Mouse (Mus musculus) embryonic facial prominence, embryonic 10.5 days (tissue): ENCODE data around the gene Amph. TPM values are rescaled to one million over a fixed set of nuclear protein-coding genes. Genes with fewer than 3 reads are reported as not detected.

Source experiments
- DNase-seq: peaks from one replicate; pipeline ENCODE4 v3.0.0-alpha.2; 2017; ENCODE audit warnings: low spot score
- H3K27ac ChIP-seq: fragments of 300-500 bp; sonication (generic); replicated peaks from 2 replicates; pipeline ENCODE4 v1.5.1; 2016; ENCODE audit warnings: mild to moderate bottlenecking
- H3K27me3 ChIP-seq: fragments of 300-500 bp; sonication (generic); replicated peaks from 2 replicates; pipeline ENCODE4 v1.6.1; 2016; ENCODE audit warnings: low read depth, mild to moderate bottlenecking; ENCODE audit not compliant: poor library complexity, severe bottlenecking
- H3K36me3 ChIP-seq: fragments of 300-500 bp; sonication (generic); replicated peaks from 2 replicates; pipeline ENCODE4 v1.6.1; 2016; ENCODE audit warnings: mild to moderate bottlenecking, moderate library complexity
- H3K4me1 ChIP-seq: fragments of 300-500 bp; sonication (generic); 2 replicates; pipeline ENCODE4 v1.6.1; 2016
- H3K4me3 ChIP-seq: fragments of 300-500 bp; sonication (generic); 2 replicates; pipeline ENCODE4 v1.5.1; 2016; ENCODE audit warnings: mild to moderate bottlenecking, moderate library complexity
- H3K9me3 ChIP-seq: fragments of 300-500 bp; sonication (generic); 2 replicates; pipeline ENCODE4 v1.6.1; 2016; ENCODE audit warnings: mild to moderate bottlenecking
- WGBS: fragments of 180-500 bp; shearing (Covaris S2); methylation state at CpG from one replicate; pipeline ENCODE4 v1.1.7; 2016; 5-methylcytosine and 5-hydroxymethylcytosine counted together
- polyA plus RNA-seq: library from polyadenylated mRNA; unstranded; fragments of >200 nt; fragmentation: Nextera tagmentation; extraction: Ambion mirVana; gene quantifications from 2 replicates; pipeline ENCODE4 v1.2.1, GENCODE M21; 2016

Amph gene
- polyA plus RNA-seq, 1 experiment from 2014 or later: 3.4 TPM

DNA sequence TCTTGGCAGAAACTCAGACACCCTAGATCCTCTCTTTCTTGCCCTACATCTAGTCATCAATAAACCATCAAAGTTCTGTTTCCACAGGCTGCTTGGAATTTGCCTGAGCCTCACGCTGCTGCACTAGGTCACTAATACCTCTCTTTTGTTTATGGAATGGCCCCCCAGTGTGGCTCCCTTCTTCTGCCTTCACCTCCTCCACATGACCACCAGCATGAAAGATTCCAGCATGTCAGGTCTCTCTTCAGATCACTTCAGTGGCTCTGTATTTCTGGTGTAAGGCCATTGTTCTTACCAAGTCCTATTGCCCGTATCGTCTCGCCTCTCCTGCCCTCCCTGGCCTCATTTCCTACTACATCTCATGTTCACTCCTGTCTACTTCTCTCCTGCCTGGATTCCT is 39.3 kb downstream of the Amph start:
- no peak overlapping the region for H3K27ac ChIP-seq
- 55% methylated on average over 4 of the region's 4 CpGs for WGBS

DNA sequence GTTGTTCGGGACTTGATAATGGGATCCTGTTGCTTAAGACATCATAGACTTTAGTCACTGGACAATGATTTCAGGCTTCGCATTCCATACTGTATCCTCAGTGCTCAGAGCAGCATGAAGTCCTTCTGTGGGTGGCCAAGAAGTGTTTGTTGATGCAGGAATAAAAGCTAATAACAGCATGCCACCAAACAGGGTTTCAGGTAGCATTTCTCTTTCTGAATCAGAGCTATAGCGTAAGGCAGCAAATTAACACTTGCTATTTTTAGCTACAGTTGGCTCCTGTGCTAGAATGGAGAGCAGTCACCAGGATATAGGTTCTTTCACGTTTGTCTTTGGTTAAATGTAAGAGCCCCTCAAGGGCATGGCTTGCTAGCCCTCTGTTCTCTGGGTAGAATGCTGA is 40.3 kb downstream of the Amph start:
- no peak for DNase-seq
- no peak overlapping the region for H3K27ac ChIP-seq

More for the DNA sequence above, 39.3 kb downstream of the Amph start:
- H3K4me1 ChIP-seq: peaks cover 4% of the 10 kb centered on the region; the same call in 1 of the 2 replicates
- no peak overlapping the region for H3K4me3 ChIP-seq
- H3K9me3 ChIP-seq: no peaks in the 10 kb centered on the region
- no peaks in the 10 kb centered on the region for H3K36me3 ChIP-seq
- DNase-seq: no peak
- H3K27me3 ChIP-seq: no peaks in the 10 kb centered on the region

DNA sequence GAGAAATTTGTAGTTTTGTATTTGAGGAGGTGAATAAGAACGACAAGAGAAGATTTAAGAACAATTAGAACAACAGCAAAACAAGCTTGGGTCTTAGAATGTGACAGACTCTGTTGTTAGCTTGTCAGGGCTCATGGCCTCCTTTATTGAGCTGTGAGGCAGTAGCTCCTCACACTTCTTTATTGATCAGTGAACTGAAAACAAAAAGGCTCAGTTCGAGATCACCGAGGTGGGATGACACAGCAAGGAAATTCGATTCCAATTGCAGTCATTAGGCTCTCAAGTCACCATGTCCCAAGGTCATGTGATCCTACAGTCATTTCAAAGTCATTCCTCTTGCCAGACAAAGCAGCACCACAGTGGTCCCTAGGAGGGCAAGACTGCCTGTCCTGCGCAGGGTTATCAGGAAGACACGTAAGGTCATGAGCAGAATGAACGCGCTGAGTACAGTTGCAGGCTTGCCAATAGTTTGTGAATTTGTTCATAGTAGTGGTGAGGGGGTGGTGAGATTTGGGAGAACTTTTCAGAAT is 41.2 kb downstream of the Amph start:
- 49% methylated on average over 8 of the region's 8 CpGs for WGBS
- H3K4me1 ChIP-seq: peaks cover 4% of the 10 kb centered on the region; the same call in 1 of the 2 replicates

More for the DNA sequence above, 40.3 kb downstream of the Amph start:
- Histone ChIP-seq H3K9me3 (no peaks in the 10 kb centered on the region), H3K4me1 (peaks cover 4% of the 10 kb centered on the region; the same call in 1 of the 2 replicates), H3K27me3 (no peaks in the 10 kb centered on the region), H3K36me3 (no peaks in the 10 kb centered on the region), H3K4me3 (no peak overlapping the region)
- 71% methylated on average over 4 of the region's 4 CpGs for WGBS

DNA sequence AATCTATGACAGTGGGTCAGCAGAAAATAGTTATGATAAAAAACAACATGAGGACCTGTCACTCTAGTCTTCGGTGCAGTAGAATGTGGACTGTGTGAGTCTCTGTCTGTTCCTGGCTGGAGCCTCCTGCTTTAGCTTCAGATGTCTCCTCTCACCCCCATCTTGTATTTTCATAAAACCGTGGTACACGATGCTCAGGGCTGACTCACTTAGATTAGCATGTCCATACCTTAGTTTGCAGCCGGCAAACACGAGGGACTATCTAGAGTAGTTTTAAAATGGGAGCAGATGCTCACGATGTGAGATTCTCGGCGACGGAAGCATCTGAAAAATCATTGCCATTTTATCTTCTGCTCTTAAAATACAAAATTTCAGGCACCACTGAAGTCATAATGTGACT is 54.5 kb downstream of the Amph start:
- Histone ChIP-seq H3K9me3 (no peaks in the 10 kb centered on the region), H3K4me3 (no peak overlapping the region), H3K4me1 (no peaks in the 10 kb centered on the region), H3K27ac (no peak overlapping the region), H3K36me3 (no peaks in the 10 kb centered on the region), H3K27me3 (no peaks in the 10 kb centered on the region)
- DNase-seq: no peak
- WGBS: 95% methylated on average over 9 of the region's 9 CpGs

More for the DNA sequence above, 41.2 kb downstream of the Amph start:
- Histone ChIP-seq H3K9me3 (no peaks in the 10 kb centered on the region), H3K27me3 (no peaks in the 10 kb centered on the region), H3K27ac (no peak overlapping the region), H3K36me3 (no peaks in the 10 kb centered on the region), H3K4me3 (no peak overlapping the region)
- no peak for DNase-seq

DNA sequence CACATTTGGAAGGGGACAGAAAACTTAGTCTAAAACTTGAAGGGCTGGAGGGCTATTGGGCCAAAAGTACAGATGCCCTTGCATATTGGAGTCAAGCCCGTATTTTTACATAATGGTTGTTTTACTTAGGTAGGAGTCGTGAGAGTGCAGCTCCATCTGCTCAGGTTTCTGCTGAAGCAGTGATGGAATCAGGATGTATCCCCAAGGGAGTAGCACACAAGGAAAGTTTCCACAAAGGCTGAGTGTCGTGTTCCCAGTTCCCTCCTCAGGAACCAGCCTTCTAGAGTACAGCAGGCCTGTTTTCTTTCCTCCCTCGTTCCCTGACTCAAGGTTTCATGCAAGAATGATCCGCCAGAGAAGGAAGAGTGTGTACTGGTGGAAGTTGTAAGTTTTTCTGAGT is 56.4 kb downstream of the Amph start:
- no peaks in the 10 kb centered on the region for H3K4me1 ChIP-seq
- no peaks in the 10 kb centered on the region for H3K27me3 ChIP-seq
- H3K36me3 ChIP-seq: no peaks in the 10 kb centered on the region
- no peak overlapping the region for H3K4me3 ChIP-seq
- no peaks in the 10 kb centered on the region for H3K9me3 ChIP-seq
- H3K27ac ChIP-seq: no peak overlapping the region
- 69% methylated on average over 5 of the region's 5 CpGs for WGBS
- no peak for DNase-seq

DNA sequence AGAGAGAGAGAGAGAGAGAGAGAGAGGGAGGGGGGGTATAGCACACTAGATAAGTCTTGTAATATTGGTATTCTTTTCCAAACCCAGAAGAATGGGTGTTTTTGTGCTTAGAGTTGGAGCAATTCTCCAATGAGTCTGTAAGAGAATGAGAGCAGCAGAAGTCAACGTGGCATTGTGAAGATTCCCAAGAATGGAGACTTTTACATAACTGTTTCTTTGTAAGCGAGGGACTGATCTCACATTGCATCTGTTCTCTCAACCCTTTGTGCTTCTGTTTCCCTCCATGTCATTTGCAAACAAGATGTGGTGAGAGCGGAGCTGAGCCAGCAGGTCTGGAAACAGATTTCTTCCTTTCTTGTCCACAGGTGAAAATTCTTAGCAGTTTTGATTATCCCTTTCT is 60.4 kb downstream of the Amph start:
- Histone ChIP-seq H3K27ac (no peak overlapping the region), H3K36me3 (no peaks in the 10 kb centered on the region), H3K4me1 (no peaks in the 10 kb centered on the region), H3K9me3 (no peaks in the 10 kb centered on the region), H3K4me3 (no peak overlapping the region), H3K27me3 (no peaks in the 10 kb centered on the region)
- 73% methylated on average over 3 of the region's 3 CpGs for WGBS
- DNase-seq: no peak

DNA sequence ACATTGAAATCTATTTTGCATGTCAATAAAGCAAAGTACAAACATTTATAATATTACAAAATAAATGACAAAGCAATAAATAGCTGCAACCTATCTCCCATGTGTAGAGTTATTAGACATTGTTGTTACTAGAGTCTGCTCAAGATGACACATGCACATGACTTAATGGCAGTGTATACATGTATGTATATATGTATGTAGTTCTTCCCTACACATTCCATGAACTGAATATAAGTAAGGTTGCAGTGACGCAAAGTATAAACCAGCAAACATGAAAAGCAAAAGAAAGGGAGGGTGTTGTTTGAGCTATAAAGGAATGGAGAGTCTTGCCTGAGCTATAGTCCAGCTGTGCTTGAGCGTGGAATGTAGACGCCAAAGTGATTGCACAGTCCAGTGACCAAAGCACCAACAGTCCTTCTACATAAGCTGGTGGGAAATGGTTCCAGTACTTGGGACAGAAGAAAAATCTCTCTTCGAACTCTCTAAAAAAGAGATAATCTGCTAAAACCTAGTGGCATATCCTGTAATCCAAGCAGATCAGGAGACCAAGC is 66.9 kb downstream of the Amph start:
- Histone ChIP-seq H3K9me3 (no peaks in the 10 kb centered on the region), H3K27ac (no peak overlapping the region), H3K4me3 (no peak overlapping the region), H3K4me1 (no peaks in the 10 kb centered on the region), H3K36me3 (no peaks in the 10 kb centered on the region), H3K27me3 (no peaks in the 10 kb centered on the region)
- WGBS: 94% methylated on average over 4 of the region's 4 CpGs
- no peak for DNase-seq

DNA sequence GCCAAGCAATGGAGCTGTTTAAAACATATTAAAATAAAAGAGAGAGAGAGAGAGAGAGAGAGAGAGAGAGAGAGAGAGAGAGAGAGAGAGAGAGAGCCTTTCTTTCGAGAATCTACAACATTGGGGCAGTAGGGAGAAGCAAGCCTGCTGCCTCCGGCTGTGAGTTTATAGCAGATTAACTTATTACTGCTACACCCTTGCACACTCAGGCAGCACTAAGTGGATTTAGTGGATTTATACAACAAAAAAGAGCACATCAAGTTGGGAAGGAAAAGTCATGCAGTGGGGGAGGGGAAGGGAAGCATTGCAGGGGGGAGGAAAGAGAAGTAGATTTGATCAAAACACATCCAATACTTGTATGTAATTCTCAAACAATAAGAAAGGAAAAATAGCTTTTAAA is 73.5 kb downstream of the Amph start:
- H3K36me3 ChIP-seq: no peaks in the 10 kb centered on the region
- 67% methylated on average over 2 of the region's 2 CpGs for WGBS
- H3K27ac ChIP-seq: no peak overlapping the region
- H3K4me3 ChIP-seq: no peak overlapping the region
- no peaks in the 10 kb centered on the region for H3K4me1 ChIP-seq
- H3K9me3 ChIP-seq: no peaks in the 10 kb centered on the region
- no peaks in the 10 kb centered on the region for H3K27me3 ChIP-seq
- no peak for DNase-seq

DNA sequence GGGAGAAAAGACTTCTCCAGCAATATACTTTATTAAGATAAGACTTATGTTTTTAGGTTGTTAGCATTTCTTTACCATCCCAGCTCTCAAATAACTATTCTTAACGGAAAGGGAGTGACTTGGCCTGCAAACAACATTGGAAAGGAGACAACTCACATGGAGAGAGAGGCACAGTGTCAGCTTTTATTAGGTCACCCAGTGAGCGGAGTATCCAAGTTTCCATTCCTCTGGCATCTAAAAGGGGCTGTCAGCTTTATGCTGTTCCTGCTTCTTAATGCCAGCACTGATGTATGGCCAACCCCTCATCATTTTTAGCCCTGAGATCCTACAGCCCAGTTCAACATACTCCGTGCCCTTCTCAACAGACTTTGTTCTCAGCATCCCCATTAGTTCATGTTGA is 74.3 kb downstream of the Amph start:
- no peak overlapping the region for H3K27ac ChIP-seq
- no peaks in the 10 kb centered on the region for H3K36me3 ChIP-seq
- no peak for DNase-seq
- no peak overlapping the region for H3K4me3 ChIP-seq
- no peaks in the 10 kb centered on the region for H3K4me1 ChIP-seq
- H3K27me3 ChIP-seq: no peaks in the 10 kb centered on the region
- 77% methylated on average over 3 of the region's 3 CpGs for WGBS
- no peaks in the 10 kb centered on the region for H3K9me3 ChIP-seq

DNA sequence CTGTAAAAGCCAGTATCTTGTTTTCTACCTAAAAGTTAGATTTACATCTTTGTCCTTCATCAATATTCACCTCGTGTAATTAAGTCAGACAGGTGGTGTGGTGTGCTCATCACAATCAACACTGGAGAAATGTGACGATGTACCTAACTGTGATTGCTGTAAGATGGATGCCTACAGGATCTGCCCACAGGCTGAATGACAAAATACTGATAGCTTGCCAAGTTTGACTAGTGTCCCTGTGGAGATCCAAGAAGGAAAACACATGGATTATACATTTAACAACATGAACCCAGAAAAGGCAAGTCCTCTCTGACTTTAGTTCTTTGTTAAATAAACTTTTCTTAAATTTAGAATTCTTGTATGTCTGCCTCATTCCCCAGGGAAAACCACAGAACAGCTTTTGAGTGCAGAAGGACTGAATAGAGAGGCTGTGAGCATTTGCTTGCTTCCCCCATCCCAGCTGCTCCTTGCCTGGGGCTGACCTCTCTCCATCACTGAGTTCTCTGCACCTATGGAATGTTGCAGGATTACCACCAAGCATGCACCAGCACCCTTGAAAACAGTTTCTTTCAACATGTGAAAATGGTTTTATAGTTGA is 77.2 kb downstream of the Amph start:
- H3K27ac ChIP-seq: no peak overlapping the region
- H3K36me3 ChIP-seq: no peaks in the 10 kb centered on the region
- H3K4me1 ChIP-seq: no peaks in the 10 kb centered on the region
- H3K27me3 ChIP-seq: no peaks in the 10 kb centered on the region
- WGBS: 78% methylated on average over 2 of the region's 2 CpGs
- H3K4me3 ChIP-seq: no peak overlapping the region
- H3K9me3 ChIP-seq: no peaks in the 10 kb centered on the region
- DNase-seq: no peak

DNA sequence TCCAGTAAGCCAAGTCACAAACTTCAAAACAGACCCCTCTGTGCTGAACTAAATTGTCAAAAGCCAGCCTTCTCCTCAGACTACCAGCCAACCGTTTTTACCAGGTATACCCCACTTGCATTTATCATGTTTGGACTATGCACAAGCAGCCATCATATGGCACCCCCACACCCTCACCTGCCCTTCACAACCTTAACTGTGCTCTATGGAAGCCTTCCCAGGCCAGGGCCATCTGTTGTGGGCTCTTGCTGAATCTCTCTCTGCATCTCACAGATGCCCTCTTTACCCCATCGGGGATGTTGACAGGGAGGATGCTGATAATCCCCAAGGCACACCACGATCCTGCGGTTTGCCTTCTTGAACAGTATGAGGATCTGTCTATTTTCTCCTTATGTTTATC is 77.9 kb downstream of the Amph start:
- Histone ChIP-seq H3K4me3 (no peak overlapping the region), H3K4me1 (no peaks in the 10 kb centered on the region), H3K9me3 (no peaks in the 10 kb centered on the region), H3K27ac (no peak overlapping the region), H3K27me3 (no peaks in the 10 kb centered on the region), H3K36me3 (no peaks in the 10 kb centered on the region)
- DNase-seq: no peak
- 88% methylated on average over 4 of the region's 4 CpGs for WGBS

DNA sequence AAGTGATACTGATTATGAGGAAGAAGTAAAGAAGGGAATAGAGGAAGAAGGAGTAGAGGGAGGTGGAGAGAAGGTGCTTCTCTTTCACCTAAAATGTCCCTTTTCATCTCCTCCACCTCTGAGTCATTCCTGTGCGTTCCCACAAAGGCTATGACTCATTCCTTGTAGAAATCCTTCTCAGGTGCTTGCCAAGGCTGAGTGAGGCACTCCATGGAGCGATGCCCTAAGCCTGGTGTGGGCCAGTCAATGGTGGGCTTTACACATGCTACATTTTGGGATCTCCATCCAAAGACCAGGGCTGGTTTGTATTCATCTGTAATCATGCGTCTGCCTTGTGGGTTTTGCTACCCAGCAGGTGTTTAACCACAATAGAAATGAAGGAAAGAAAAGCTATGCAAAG is 78.9 kb downstream of the Amph start:
- H3K9me3 ChIP-seq: no peaks in the 10 kb centered on the region
- no peak overlapping the region for H3K4me3 ChIP-seq
- DNase-seq: no peak
- H3K27me3 ChIP-seq: no peaks in the 10 kb centered on the region
- no peaks in the 10 kb centered on the region for H3K4me1 ChIP-seq
- H3K27ac ChIP-seq: no peak overlapping the region
- H3K36me3 ChIP-seq: no peaks in the 10 kb centered on the region
- WGBS: 93% methylated on average over 3 of the region's 3 CpGs

DNA sequence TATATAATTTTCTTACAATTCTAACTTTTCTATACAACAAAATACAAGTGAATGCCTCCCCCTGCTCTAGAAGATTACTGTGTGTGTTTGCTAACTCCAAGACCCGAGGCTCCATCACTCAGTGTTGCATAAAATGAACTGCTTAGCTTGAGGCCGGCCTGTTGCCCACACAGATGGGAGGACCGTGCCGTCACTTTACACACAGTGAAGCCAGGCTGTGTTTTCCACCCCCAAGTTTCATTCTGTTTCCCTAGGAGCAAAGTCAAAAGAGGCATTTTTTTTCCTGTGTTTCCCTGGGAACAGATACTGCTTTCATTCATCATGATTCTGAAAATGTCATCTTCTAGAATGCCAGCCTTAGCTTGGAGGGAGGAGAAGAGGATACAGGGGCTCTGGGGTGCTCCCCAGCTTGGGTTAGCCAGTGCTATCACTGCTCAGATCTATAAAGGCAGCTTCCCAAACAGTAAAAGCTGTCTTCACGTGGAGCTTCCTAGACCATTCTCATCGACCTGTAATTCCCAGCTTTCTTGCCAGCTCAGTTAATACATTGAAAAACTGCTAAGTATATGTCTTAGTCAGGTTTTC is 79.9 kb downstream of the Amph start:
- 82% methylated on average over 6 of the region's 6 CpGs for WGBS
- no peaks in the 10 kb centered on the region for H3K4me1 ChIP-seq
- H3K27me3 ChIP-seq: no peaks in the 10 kb centered on the region
- H3K9me3 ChIP-seq: no peaks in the 10 kb centered on the region
- no peaks in the 10 kb centered on the region for H3K36me3 ChIP-seq
- no peak overlapping the region for H3K27ac ChIP-seq
- no peak for DNase-seq
- H3K4me3 ChIP-seq: no peak overlapping the region
